Mouse (Mus musculus) hindbrain, embryonic 13.5 days (tissue): Measurements from ENCODE around the gene Fanci. TPM values are rescaled to one million over a fixed set of nuclear protein-coding genes. Genes with fewer than 3 reads are reported as not detected.

ENCODE experiments used
- ATAC-seq: fragments of 200-750 bp; cut with Nextera tagmentation; 2 replicates; pipeline ENCODE4 v1.8.0; 2017; ENCODE audit warnings: moderate TSS enrichment; ENCODE audit not compliant: low FRiP score
- H3K27ac ChIP-seq: fragments of 300-500 bp; sonication (generic); 2 replicates; pipeline ENCODE4 v1.5.1; 2015; ENCODE audit warnings: inconsistent platforms, mild to moderate bottlenecking, moderate library complexity
- H3K27me3 ChIP-seq: fragments of 300-500 bp; sonication (generic); 2 replicates; pipeline ENCODE4 v1.6.1; 2015; ENCODE audit warnings: mild to moderate bottlenecking, inconsistent platforms
- H3K36me3 ChIP-seq: fragments of 300-500 bp; sonication (generic); 2 replicates; pipeline ENCODE4 v1.6.1; 2015; ENCODE audit warnings: mild to moderate bottlenecking, inconsistent platforms
- H3K4me1 ChIP-seq: fragments of 300-500 bp; sonication (generic); replicated peaks from 2 replicates; pipeline ENCODE4 v1.6.1; 2015; ENCODE audit warnings: inconsistent platforms
- H3K4me2 ChIP-seq: fragments of 300-500 bp; sonication (generic); 2 replicates; pipeline ENCODE4 v1.6.1; 2015; ENCODE audit warnings: inconsistent platforms, mild to moderate bottlenecking, moderate library complexity
- H3K4me3 ChIP-seq: fragments of 300-500 bp; sonication (generic); 2 replicates; pipeline ENCODE4 v1.5.1; 2015; ENCODE audit warnings: mild to moderate bottlenecking, inconsistent platforms
- H3K9ac ChIP-seq: fragments of 300-500 bp; sonication (generic); 2 replicates; pipeline ENCODE4 v1.6.1; 2015; ENCODE audit warnings: mild to moderate bottlenecking, inconsistent platforms
- H3K9me3 ChIP-seq: fragments of 300-500 bp; sonication (generic); 2 replicates; pipeline ENCODE4 v1.6.1; 2016; ENCODE audit warnings: inconsistent platforms
- WGBS: fragments of 180-500 bp; shearing (Covaris S2); methylation state at CpG from one replicate; pipeline ENCODE4 v1.1.7; 2015; 5-methylcytosine and 5-hydroxymethylcytosine counted together
- polyA plus RNA-seq: library from polyadenylated mRNA; unstranded; fragments of >200 nt; fragmentation: Nextera tagmentation; extraction: Ambion mirVana; gene quantifications from 2 replicates; pipeline ENCODE4 v1.2.1, GENCODE M21; 2015

The Fanci gene
- polyA plus RNA-seq, 1 experiment from 2014 or later: 3.2 TPM

DNA sequence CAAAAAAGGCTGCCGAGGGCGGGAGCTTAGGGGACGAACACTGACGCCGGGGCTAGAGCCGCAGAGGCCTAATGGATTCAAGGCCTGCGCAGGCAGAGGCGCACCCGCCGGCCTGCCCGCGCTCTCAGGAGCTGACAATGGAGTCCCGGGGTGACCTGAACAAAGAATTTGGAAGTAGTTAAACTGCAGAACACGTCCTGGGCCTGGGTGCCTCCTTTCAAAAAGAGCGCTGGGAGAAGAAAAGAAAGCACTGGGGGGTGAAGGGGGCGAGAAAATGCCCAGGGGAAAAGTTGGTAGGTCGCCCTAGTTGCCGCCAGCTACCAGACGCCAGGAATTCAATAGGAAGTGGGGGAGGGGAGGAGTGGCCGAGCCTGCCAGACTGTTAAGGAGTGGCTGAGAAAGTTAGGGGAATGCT, 106.0 kb downstream of the Fanci start:
- peak overlapping the region; percentile 65; the same call in 1 of the 2 replicates for H3K9ac ChIP-seq
- 0 out of 2 replicates have a peak, but pooled peaks cover 2% of the 10 kb centered on the region for H3K36me3 ChIP-seq
- ATAC-seq: 0 out of 2 replicates have a peak, but pooled peaks have one; percentile 6
- peak overlapping the region; percentile 96 for H3K4me2 ChIP-seq
- H3K4me1 ChIP-seq: peaks cover 45% of the 10 kb centered on the region
- H3K27ac ChIP-seq: peak overlapping the region; percentile 99
- peaks cover 43% of the 10 kb centered on the region for H3K27me3 ChIP-seq
- peak overlapping the region; percentile 95; the same call in 1 of the 2 replicates for H3K4me3 ChIP-seq
- H3K9me3 ChIP-seq: no peaks in the 10 kb centered on the region
- 3% methylated on average over 20 of the region's 20 CpGs for WGBS

- Histone ChIP-seq H3K27me3 (peaks cover 50% of the 10 kb centered on the region), H3K4me1 (peaks cover 52% of the 10 kb centered on the region), H3K4me3 (peak overlapping the region; percentile 95), H3K9ac (peak overlapping the region; percentile 65; the same call in 1 of the 2 replicates), H3K9me3 (no peaks in the 10 kb centered on the region), H3K4me2 (peak overlapping the region; percentile 96), H3K27ac (peak overlapping the region; percentile 99), H3K36me3 (0 out of 2 replicates have a peak, but pooled peaks cover 3% of the 10 kb centered on the region)
- no peak for ATAC-seq
- 2% methylated on average over 6 of the region's 6 CpGs for WGBS
These were observed 106.6 kb downstream of the Fanci start for GRCm38 (mm10) chr7:79498356-79498755.

- peaks cover 51% of the 10 kb centered on the region for H3K27me3 ChIP-seq
- no peaks in the 10 kb centered on the region for H3K9me3 ChIP-seq
- H3K4me2 ChIP-seq: peak overlapping the region; percentile 96
- H3K36me3 ChIP-seq: 0 out of 2 replicates have a peak, but pooled peaks cover 3% of the 10 kb centered on the region
- peak overlapping the region; percentile 95 for H3K4me3 ChIP-seq
- WGBS: under 1% methylated on average over 35 of the region's 35 CpGs
- H3K9ac ChIP-seq: peak overlapping the region; percentile 100
- H3K27ac ChIP-seq: peak overlapping the region; percentile 99
- ATAC-seq: peak; percentile 2; the same call in 1 of the 2 replicates
- peaks cover 56% of the 10 kb centered on the region for H3K4me1 ChIP-seq
These were observed 107.4 kb downstream of the Fanci start for GRCm38 (mm10) chr7:79498965-79499595.

Other genes starting within 250 kb of the Fanci start
- 86.5 and 97.8 TPM in 2 replicates for gene Mfge8, start 242.9 kb upstream of the Fanci start, polyA plus RNA-seq
- gene Abhd2, start 118.7 kb upstream of the Fanci start, polyA plus RNA-seq: 17.3 and 19.5 TPM in 2 replicates
- gene Rlbp1, start 4.9 kb upstream of the Fanci start, polyA plus RNA-seq: 16.2 and 21.9 TPM in 2 replicates
- gene Polg, start 74.4 kb downstream of the Fanci start, polyA plus RNA-seq: 21.9 and 22.5 TPM in 2 replicates
- 4.8 and 5.2 TPM in 2 replicates for gene Rhcg, start 225.7 kb downstream of the Fanci start, polyA plus RNA-seq